Mouse (Mus musculus): ENCODE results near the gene Hspb1. TPM values are rescaled to one million over a fixed set of nuclear protein-coding genes. Genes with fewer than 3 reads are reported as not detected.
A peak's percentile ranks its signal among the peaks of the same experiment; 100 is the strongest.

Hspb1 gene
- polyA plus RNA-seq, 1 experiment from 2014 or later = 10.3 TPM

GRCm38 (mm10) chr5:135890323-135890722 is 2.6 kb downstream of the Hspb1 start:
- no peak overlapping the region for H3K27ac ChIP-seq
- H3K27me3 ChIP-seq = peaks cover 56% of the 10 kb centered on the region
- no peak overlapping the region for H3K4me2 ChIP-seq
- H3K4me1 ChIP-seq (replicated peaks) = peaks cover 14% of the 10 kb centered on the region
- no peaks in the 10 kb centered on the region for H3K36me3 ChIP-seq
- no peak overlapping the region for H3K9ac ChIP-seq
- WGBS = 51% methylated on average over 4 of the region's 4 CpGs
- H3K9me3 ChIP-seq = no peaks in the 10 kb centered on the region
- no peak overlapping the region for H3K4me3 ChIP-seq
- no peak for ATAC-seq (ENCODE audit: low FRiP score)

DNA sequence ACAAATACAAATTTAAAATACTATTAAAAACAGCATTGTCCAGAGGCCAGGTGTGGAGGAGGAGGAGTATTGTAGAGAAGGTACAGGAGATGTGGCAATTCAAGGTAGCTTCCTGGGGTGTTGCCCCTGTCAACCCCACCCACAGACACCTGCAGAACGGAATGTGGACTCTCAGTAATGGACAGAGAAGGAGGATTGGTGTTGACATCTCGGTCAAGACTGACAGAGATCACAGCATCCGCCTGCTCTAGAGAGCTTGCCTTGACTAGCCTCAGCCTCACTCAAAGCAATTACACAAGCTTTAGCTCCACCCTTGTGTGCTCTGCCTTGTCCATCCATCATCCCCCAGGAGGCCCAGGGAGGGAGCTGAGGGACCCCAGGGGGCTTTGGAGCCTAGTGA is 3.2 kb downstream of the Hspb1 start:
- H3K27ac ChIP-seq = no peak overlapping the region
- ATAC-seq (ENCODE audit: low FRiP score) = no peak
- H3K4me1 ChIP-seq (replicated peaks) = peaks cover 14% of the 10 kb centered on the region
- H3K27me3 ChIP-seq = peaks cover 51% of the 10 kb centered on the region
- 76% methylated on average over 3 of the region's 3 CpGs for WGBS
- no peak overlapping the region for H3K4me2 ChIP-seq
- no peaks in the 10 kb centered on the region for H3K9me3 ChIP-seq
- no peak overlapping the region for H3K9ac ChIP-seq
- no peaks in the 10 kb centered on the region for H3K36me3 ChIP-seq
- no peak overlapping the region for H3K4me3 ChIP-seq

- Histone ChIP-seq H3K4me1 (replicated peaks) (peaks cover 9% of the 10 kb centered on the region), H3K36me3 (no peaks in the 10 kb centered on the region), H3K27me3 (peaks cover 43% of the 10 kb centered on the region), H3K4me3 (no peak overlapping the region), H3K27ac (no peak overlapping the region), H3K4me2 (no peak overlapping the region), H3K9ac (no peak overlapping the region), H3K9me3 (no peaks in the 10 kb centered on the region)
- no peak for ATAC-seq (ENCODE audit: low FRiP score)
- WGBS = 66% methylated on average over 9 of the region's 9 CpGs
These were observed 5.1 kb downstream of the Hspb1 start for GRCm38 (mm10) chr5:135892589-135893351.

DNA sequence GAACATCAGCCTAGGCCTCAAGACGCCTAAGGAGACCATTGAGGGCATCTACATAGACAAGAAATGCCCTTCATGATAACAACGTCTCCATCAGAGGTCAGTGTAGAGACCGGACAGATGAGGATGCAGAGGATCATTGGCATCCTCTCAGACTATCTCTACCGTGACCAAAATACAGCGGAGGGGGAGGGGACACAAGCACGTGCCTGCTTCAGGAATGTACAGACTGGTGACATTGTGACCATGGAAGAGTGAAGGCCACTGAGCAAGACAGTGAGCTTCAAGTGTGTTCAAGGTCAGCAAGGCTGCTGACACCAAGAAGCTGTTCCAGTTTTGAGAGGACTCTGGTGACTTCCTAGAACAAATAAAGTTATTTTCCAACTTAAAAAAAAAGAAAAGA is 7.2 kb downstream of the Hspb1 start:
- H3K4me2 ChIP-seq = no peak overlapping the region
- peaks cover 25% of the 10 kb centered on the region for H3K27me3 ChIP-seq
- no peak for ATAC-seq (ENCODE audit: low FRiP score)
- H3K9me3 ChIP-seq = no peaks in the 10 kb centered on the region
- H3K4me3 ChIP-seq = no peak overlapping the region
- H3K9ac ChIP-seq = no peak overlapping the region
- H3K4me1 ChIP-seq (replicated peaks) = no peaks in the 10 kb centered on the region
- WGBS = 84% methylated on average over 6 of the region's 6 CpGs
- H3K27ac ChIP-seq = no peak overlapping the region
- no peaks in the 10 kb centered on the region for H3K36me3 ChIP-seq

DNA sequence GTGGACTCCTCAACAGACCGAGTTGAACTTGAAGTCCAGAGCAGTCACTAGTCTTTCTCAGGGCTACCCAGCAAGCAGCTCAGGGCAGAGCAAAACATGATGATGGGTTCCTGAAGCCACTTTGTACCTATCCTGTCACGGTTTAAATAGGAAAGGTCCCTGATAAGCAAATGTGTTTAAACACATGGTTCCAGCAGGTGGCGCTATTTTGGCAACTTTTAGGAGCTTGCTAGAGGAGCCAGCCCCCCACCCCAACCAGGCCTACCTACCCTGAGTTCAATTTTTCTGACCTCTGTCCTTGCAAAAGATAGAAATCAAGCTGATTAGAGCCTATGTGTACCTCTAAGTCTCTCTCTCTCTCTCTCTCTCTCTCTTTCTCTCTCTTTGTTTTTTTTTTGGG is 10.3 kb downstream of the Hspb1 start:
- Histone ChIP-seq H3K9ac (no peak overlapping the region), H3K36me3 (no peaks in the 10 kb centered on the region), H3K4me3 (no peak overlapping the region), H3K27me3 (0 out of 2 replicates have a peak, but pooled peaks cover under 1% of the 10 kb centered on the region), H3K27ac (no peak overlapping the region), H3K4me2 (no peak overlapping the region), H3K9me3 (no peaks in the 10 kb centered on the region), H3K4me1 (replicated peaks) (peaks cover 4% of the 10 kb centered on the region)
- WGBS = 21% methylated on average over 3 of the region's 3 CpGs
- ATAC-seq (ENCODE audit: low FRiP score) = no peak

- ATAC-seq (ENCODE audit: low FRiP score) = no peak
- peaks cover 9% of the 10 kb centered on the region for H3K4me1 ChIP-seq (replicated peaks)
- H3K4me2 ChIP-seq = no peak overlapping the region
- no peak overlapping the region for H3K27ac ChIP-seq
- H3K27me3 ChIP-seq = no peaks in the 10 kb centered on the region
- H3K9ac ChIP-seq = no peak overlapping the region
- no peak overlapping the region for H3K4me3 ChIP-seq
- 82% methylated on average over 4 of the region's 4 CpGs for WGBS
- H3K36me3 ChIP-seq = no peaks in the 10 kb centered on the region
- no peaks in the 10 kb centered on the region for H3K9me3 ChIP-seq
These were observed 11.3 kb downstream of the Hspb1 start for GRCm38 (mm10) chr5:135898995-135899394.

- no peak overlapping the region for H3K4me3 ChIP-seq
- WGBS = 70% methylated on average over 4 of the region's 4 CpGs
These were observed 12.1 kb downstream of the Hspb1 start for GRCm38 (mm10) chr5:135899833-135900232.

DNA sequence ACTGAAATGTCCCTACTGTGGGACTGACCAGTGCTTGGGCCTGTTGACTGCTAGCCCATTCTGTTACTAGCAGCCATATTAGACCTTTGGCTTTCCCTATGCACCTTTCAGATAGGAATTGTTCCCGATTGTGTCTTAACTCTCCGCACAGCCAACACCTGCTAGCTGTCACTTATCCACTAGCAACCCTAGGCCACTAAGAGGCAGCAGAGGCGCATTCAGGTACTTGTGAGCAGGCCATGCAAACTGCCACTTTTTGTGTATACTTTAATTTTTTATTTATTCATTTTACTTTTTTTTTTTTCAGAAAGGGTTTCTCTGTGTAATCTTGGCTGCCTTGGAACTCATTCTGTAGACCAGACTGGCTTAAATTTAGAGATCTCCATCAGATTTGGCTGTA is 13.0 kb downstream of the Hspb1 start:
- H3K4me1 ChIP-seq (replicated peaks) = peaks cover 15% of the 10 kb centered on the region
- WGBS = 80% methylated on average over 3 of the region's 3 CpGs
- H3K4me3 ChIP-seq = no peak overlapping the region
- no peak overlapping the region for H3K27ac ChIP-seq
- ATAC-seq (ENCODE audit: low FRiP score) = no peak
- 0 out of 2 replicates have a peak, but pooled peaks cover 3% of the 10 kb centered on the region for H3K36me3 ChIP-seq
- no peak overlapping the region for H3K4me2 ChIP-seq
- H3K9ac ChIP-seq = no peak overlapping the region
- H3K27me3 ChIP-seq = no peaks in the 10 kb centered on the region
- H3K9me3 ChIP-seq = no peaks in the 10 kb centered on the region

More at GRCm38 (mm10) chr5:135899833-135900232, 12.1 kb downstream of the Hspb1 start:
- H3K27me3 ChIP-seq = no peaks in the 10 kb centered on the region
- ATAC-seq (ENCODE audit: low FRiP score) = no peak
- no peaks in the 10 kb centered on the region for H3K9me3 ChIP-seq
- no peak overlapping the region for H3K4me2 ChIP-seq
- 0 out of 2 replicates have a peak, but pooled peaks cover 3% of the 10 kb centered on the region for H3K36me3 ChIP-seq
- no peak overlapping the region for H3K9ac ChIP-seq
- peaks cover 13% of the 10 kb centered on the region for H3K4me1 ChIP-seq (replicated peaks)
- no peak overlapping the region for H3K27ac ChIP-seq

- Histone ChIP-seq H3K9me3 (no peaks in the 10 kb centered on the region), H3K9ac (no peak overlapping the region), H3K4me3 (no peak overlapping the region), H3K36me3 (peaks cover 4% of the 10 kb centered on the region; the same call in 1 of the 2 replicates), H3K4me1 (replicated peaks) (peaks cover 16% of the 10 kb centered on the region), H3K27me3 (no peaks in the 10 kb centered on the region), H3K27ac (no peak overlapping the region), H3K4me2 (no peak overlapping the region)
- ATAC-seq (ENCODE audit: low FRiP score) = no peak
- 67% methylated on average over 6 of the region's 6 CpGs for WGBS
These were observed 13.8 kb downstream of the Hspb1 start for GRCm38 (mm10) chr5:135901354-135902095.

DNA sequence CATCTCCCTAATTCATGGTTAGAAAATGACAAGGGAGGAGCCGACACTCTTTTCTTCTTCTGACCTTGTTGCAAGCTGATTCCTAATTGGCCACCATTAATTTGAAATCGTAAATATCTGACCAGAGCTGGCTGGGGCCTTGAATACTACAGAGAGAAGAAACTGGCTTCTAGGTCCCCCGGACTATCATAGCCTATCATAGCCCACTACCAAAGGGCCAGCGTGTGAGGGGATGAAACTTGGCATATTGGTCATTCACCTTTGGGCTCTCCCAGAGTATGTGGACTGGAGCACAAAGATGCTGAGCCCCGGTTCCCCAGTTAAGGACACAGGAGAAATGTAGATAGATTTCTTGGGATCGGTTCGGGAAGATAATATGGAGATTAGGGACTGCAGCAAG is 15.3 kb downstream of the Hspb1 start:
- WGBS = 21% methylated on average over 7 of the region's 7 CpGs
- peak overlapping the region; percentile 70 for H3K9ac ChIP-seq
- peak overlapping the region; percentile 36 for H3K4me3 ChIP-seq
- H3K9me3 ChIP-seq = no peaks in the 10 kb centered on the region
- ATAC-seq (ENCODE audit: low FRiP score) = 0 out of 2 replicates have a peak, but pooled peaks have one; percentile 30
- H3K36me3 ChIP-seq = peaks cover 18% of the 10 kb centered on the region
- peaks cover 27% of the 10 kb centered on the region for H3K4me1 ChIP-seq (replicated peaks)
- peak overlapping the region; percentile 56 for H3K4me2 ChIP-seq
- peak overlapping the region; percentile 88 for H3K27ac ChIP-seq
- H3K27me3 ChIP-seq = no peaks in the 10 kb centered on the region

- ATAC-seq (ENCODE audit: low FRiP score) = peak; percentile 96
- peaks cover 18% of the 10 kb centered on the region for H3K36me3 ChIP-seq
- H3K4me2 ChIP-seq = peak overlapping the region; percentile 56
- peaks cover 33% of the 10 kb centered on the region for H3K4me1 ChIP-seq (replicated peaks)
- H3K27me3 ChIP-seq = no peaks in the 10 kb centered on the region
- H3K9ac ChIP-seq = peak overlapping the region; percentile 70
- WGBS = under 1% methylated on average over 30 of the region's 30 CpGs
- peak overlapping the region; percentile 88 for H3K27ac ChIP-seq
- no peaks in the 10 kb centered on the region for H3K9me3 ChIP-seq
- H3K4me3 ChIP-seq = peak overlapping the region; percentile 36
These were observed 15.9 kb downstream of the Hspb1 start for GRCm38 (mm10) chr5:135903551-135904151.

DNA sequence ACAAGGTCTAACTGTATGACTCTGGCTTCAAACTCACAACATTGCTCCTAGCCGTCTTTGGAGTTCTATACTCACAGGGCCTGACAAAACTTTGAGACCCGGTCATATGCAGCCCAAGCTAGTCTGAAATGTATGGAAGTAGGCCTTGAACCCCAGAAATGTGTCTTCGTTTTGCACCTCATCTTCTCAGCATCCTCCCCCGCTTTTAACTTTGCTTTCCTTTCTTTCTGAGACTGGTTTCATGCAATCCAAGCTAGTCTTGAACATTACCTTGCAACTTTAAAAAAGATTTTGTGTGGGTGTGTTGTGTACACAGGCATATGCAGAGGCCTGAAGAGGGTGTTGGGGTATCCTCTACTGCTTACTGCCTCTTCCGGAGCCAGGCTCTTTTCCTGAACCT is 16.5 kb downstream of the Hspb1 start:
- Histone ChIP-seq H3K27ac (peak overlapping the region; percentile 88), H3K9ac (no peak overlapping the region), H3K36me3 (peaks cover 23% of the 10 kb centered on the region), H3K4me1 (replicated peaks) (peaks cover 37% of the 10 kb centered on the region), H3K4me3 (no peak overlapping the region), H3K27me3 (no peaks in the 10 kb centered on the region), H3K9me3 (no peaks in the 10 kb centered on the region), H3K4me2 (peak overlapping the region; percentile 56)
- WGBS = 62% methylated on average over 5 of the region's 5 CpGs
- 0 out of 2 replicates have a peak, but pooled peaks have one; percentile 19 for ATAC-seq (ENCODE audit: low FRiP score)
